Mouse (Mus musculus) myocyte (in vitro differentiated cells): ENCODE measurements around the gene Pigp.
A peak's percentile ranks its signal among the peaks of the same experiment; 100 is the strongest.

Source experiments
- CEBPB ChIP-seq: IDR thresholded peaks from 2 replicates; pipeline ENCODE4 v1.6.1; 2011; ENCODE audit warnings: mild to moderate bottlenecking, moderate library complexity; ENCODE audit not compliant: poor library complexity, insufficient read depth, severe bottlenecking
- MAX ChIP-seq: IDR thresholded peaks from one replicate; pipeline ENCODE4 v1.6.1; 2011; ENCODE audit warnings: low read depth, mild to moderate bottlenecking, control low read depth
- POLR2A ChIP-seq: IDR thresholded peaks from one replicate; pipeline ENCODE4 v1.6.1; 2011; ENCODE audit warnings: low read depth, mild to moderate bottlenecking, control low read depth, moderate library complexity; ENCODE audit not compliant: insufficient read length
- SRF ChIP-seq: IDR thresholded peaks from one replicate; pipeline ENCODE4 v1.6.1; 2011; ENCODE audit warnings: low read depth; ENCODE audit not compliant: control insufficient read depth, insufficient read length
- TCF12 ChIP-seq: IDR thresholded peaks from one replicate; pipeline ENCODE4 v1.6.1; 2011; ENCODE audit warnings: mild to moderate bottlenecking, control low read depth; ENCODE audit not compliant: poor library complexity, insufficient read depth, severe bottlenecking
- TCF3 ChIP-seq: IDR thresholded peaks from one replicate; pipeline ENCODE4 v1.6.1; 2011; ENCODE audit warnings: low read depth, control low read depth; ENCODE audit not compliant: insufficient read length
- USF1 ChIP-seq: IDR thresholded peaks from one replicate; pipeline ENCODE4 v1.6.1; 2011; ENCODE audit warnings: low read depth, mild to moderate bottlenecking, control low read depth, moderate library complexity

DNA sequence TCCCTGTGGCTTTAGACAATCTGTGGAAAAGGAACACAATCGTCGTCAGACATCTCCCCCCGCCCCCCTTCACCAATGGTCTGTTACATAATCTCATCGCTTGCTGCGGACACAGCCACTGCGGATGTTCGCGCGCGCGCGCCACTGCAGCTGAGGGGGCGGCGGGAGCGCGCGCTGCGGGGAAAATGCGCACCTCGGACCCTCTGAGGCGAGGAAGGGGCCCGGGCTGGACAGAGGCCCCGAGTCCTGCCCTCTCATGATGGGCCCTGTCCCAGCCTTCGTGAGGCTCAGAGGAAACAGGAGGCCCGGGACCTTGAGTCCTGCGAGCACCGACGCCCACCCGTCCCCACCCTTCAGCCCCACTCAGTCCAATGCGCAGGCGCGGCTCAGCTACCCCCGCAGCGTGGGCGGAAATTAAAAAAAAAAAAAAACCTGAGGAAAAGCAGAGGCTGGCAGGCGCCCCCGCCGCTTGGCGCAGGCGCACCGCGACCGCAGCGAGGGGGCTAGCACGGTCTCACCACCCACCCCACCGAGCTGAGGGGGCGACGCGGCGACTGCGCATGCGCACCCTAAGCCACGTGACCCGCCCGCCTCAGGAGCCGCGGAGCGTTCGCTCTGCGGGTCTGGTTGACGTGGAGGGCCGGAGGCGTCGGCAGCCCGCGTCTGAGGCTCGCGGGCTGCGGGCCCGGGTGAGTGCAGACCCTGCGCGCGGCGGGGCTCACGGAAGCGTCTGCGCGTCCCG lies 1.3 kb downstream of the Pigp start, which contains the start of gene Ttc3:
- TF ChIP-seq POLR2A (peak; percentile 81), MAX (no peak), SRF (no peak), TCF3 (no peak), USF1 (peak; percentile 87), TCF12 (no peak), CEBPB (no peak)
